Mouse (Mus musculus): Measurements from ENCODE around the gene Zfp57.
"Not testable (repeated sequence)": the region's sequence is repeated elsewhere in the genome, so short reads cannot be mapped to it uniquely, and the experiment has no call there.

DNA sequence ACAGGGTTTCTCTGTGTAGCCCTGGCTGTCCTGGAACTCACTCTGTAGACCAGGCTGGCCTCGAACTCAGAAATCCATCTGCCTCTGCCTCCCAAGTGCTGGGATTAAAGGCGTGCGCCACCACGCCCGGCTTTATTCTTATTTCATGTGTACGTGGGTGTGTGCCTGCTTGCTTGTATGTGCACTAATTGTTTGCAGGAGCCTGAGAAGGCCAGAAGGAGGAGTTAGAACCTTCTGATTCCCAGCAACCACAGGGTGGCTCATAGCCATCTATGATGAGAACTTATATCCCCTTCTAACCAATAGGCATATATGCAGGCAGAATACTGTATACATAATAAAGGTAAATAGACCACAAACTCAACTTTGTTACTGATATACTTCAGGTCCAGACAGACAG, 10.3 kb upstream of the Zfp57 start:
- TF ChIP-seq EP300 (optimal IDR thresholded peaks at IDR 0.05); CTCF (IDR thresholded peaks at IDR 0.05; ENCODE audit: low read depth): not testable (repeated sequence)
